Mouse (Mus musculus): ENCODE results near the gene Ifitm2. TPM values are rescaled to one million over a fixed set of nuclear protein-coding genes. Genes with fewer than 3 reads are reported as not detected.

Gene Ifitm2
- total and polyA plus RNA-seq, 2 experiments from 2014 or later, result 82.4 to 281 TPM

DNA sequence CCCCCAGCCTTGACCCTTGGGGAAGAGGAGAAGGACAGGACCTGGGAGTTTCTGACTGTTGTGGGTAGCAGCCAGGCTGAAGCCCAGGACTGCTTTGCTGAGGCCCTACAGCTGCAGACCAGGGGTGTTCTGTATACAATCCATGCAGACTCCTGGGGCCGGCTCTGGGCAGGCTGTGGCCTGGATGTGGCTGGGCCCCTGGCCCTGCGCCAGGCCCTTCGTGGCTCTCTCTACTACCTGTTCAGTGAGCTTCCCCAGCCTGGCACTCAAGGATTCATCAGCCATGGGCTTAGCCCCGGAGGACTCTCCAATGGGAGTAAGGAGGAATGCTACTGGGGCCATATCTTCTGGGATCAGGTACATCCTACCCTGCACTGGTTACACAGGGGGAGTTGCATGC is 12.4 kb downstream of the Ifitm2 start:
- H3K9ac ChIP-seq (replicated peaks; ENCODE audit: low read length), result no peak overlapping the region

DNA sequence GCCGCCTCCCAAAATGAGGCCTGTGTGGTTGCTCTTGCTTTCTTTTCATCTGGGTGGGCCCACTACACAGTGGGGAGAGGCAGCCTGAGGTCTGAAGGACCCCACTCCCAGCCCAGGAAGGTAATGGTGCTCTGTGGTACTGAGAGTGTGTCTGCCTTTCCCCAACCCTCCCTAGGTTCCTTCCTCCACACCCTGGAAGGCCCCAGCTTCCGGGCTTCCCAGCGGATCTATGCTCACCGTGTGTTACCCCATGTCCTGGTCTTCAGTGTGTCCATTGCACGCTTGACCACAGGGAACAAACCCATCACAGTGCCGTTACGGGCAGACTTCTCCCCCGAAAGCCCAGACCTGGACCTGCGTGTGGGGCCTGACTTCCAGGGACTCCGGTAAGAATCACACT is 13.0 kb downstream of the Ifitm2 start:
- H3K4me2 ChIP-seq (ENCODE audit: low read depth, low read length), result no peak overlapping the region
- H3K27me3 ChIP-seq (ENCODE audit: insufficient read depth, low read length), result no peaks in the 10 kb centered on the region
- DNase-seq (ENCODE audit: low spot score), result no peak
- no peak for TF ChIP-seq CTCF (IDR thresholded peaks at IDR 0.05; ENCODE audit: low read depth)
- no peaks in the 10 kb centered on the region for H3K36me3 ChIP-seq (ENCODE audit: insufficient read depth, low read length)
- 0 out of 2 replicates have a peak, but pooled peaks cover 5% of the 10 kb centered on the region for H3K4me1 ChIP-seq (ENCODE audit: insufficient read depth, low read length)
- no peak overlapping the region for H3K9ac ChIP-seq (replicated peaks; ENCODE audit: low read length)
- ATAC-seq, result no peak
- H3K27ac ChIP-seq, result no peak overlapping the region
- H3K9me3 ChIP-seq (ENCODE audit: low read length), result no peaks in the 10 kb centered on the region
- WGBS, result 91% methylated on average over 10 of the region's 10 CpGs
- no peak overlapping the region for H3K4me3 ChIP-seq (ENCODE audit: low read length)

More for the DNA sequence above, 12.4 kb downstream of the Ifitm2 start:
- ATAC-seq, result no peak
- no peak for TF ChIP-seq CTCF (IDR thresholded peaks at IDR 0.05; ENCODE audit: low read depth)
- Histone ChIP-seq H3K4me2 (ENCODE audit: low read depth, low read length) (no peak overlapping the region), H3K9me3 (ENCODE audit: low read length) (no peaks in the 10 kb centered on the region), H3K36me3 (ENCODE audit: insufficient read depth, low read length) (no peaks in the 10 kb centered on the region), H3K4me3 (ENCODE audit: low read length) (no peak overlapping the region), H3K27ac (no peak overlapping the region), H3K27me3 (ENCODE audit: insufficient read depth, low read length) (no peaks in the 10 kb centered on the region), H3K4me1 (ENCODE audit: insufficient read depth, low read length) (0 out of 2 replicates have a peak, but pooled peaks cover 5% of the 10 kb centered on the region)
- 86% methylated on average over 4 of the region's 4 CpGs for WGBS
- DNase-seq (ENCODE audit: low spot score), result no peak

DNA sequence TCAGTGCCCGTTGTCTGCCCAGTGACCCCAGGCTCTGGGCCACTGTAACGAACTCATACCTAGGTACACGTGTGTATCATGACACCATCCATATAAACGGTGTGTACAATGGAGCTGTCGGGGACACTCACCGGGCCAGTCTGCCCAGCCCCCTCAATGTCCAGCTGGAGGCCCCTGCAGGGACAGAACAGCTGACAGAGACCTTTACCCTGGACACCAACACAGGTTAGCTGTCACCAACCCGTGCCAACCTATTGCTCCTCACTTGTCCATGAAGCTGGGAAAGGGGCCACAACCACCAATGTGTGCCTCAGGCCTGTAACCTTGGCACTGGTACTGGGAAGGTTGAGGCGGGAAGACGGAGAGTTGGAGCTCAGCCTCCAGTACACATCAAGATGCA is 13.4 kb downstream of the Ifitm2 start:
- 53% methylated on average over 9 of the region's 9 CpGs for WGBS
- Histone ChIP-seq H3K4me1 (ENCODE audit: insufficient read depth, low read length) (0 out of 2 replicates have a peak, but pooled peaks cover 5% of the 10 kb centered on the region), H3K27ac (peak overlapping the region; percentile 59; the same call in 1 of the 2 replicates), H3K36me3 (ENCODE audit: insufficient read depth, low read length) (no peaks in the 10 kb centered on the region), H3K9me3 (ENCODE audit: low read length) (no peaks in the 10 kb centered on the region), H3K27me3 (ENCODE audit: insufficient read depth, low read length) (no peaks in the 10 kb centered on the region), H3K9ac (replicated peaks; ENCODE audit: low read length) (peak overlapping the region; percentile 44; the same call in 1 of the 2 replicates), H3K4me3 (ENCODE audit: low read length) (peak overlapping the region; percentile 29), H3K4me2 (ENCODE audit: low read depth, low read length) (peak overlapping the region; percentile 48)
- no peak for TF ChIP-seq CTCF (IDR thresholded peaks at IDR 0.05; ENCODE audit: low read depth)
- DNase-seq (ENCODE audit: low spot score) (no peak), ATAC-seq (no peak)

DNA sequence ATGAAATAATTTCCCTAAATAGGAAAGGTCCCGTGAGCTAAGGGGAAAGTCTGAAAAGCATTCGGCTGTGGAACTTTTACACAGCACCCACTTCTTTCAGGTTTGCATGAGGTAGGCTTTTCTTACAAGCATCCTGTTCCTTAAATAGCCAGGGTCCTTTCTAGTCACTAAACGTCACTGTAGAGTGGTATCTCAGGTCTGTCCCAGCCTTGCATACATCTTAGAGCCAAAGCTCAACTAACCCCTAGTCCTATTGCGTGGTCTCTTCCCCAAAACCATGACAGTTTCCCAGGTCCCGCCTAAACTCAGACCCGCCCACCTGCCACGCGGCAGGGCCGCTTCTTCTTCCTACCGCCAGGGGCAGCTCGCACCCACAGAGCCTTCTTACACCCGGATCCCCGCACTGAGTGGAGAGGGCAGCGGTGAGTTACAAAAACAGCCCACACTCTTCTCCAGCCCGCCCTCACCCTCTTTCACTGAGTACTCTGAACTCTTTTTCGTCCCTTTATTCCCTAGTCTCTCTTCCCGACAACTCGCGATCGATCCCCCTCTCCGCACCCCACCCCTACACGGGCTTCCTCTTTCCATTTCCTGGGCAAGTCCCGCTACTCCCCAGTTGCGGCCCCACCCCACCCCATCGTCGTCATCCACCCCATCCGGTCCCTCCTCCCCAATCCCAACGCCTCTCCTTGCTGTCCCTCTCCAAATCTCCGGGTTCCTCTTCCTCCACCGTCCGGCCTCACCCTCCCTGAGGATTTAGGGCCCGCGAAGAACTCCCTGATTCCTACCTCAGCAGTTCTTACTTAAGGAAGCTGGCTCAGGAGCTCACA is 14.3 kb downstream of the Ifitm2 start, which contains the start of gene Pgghg:
Gene Pgghg, plus strand, starts transcription at position 170 of the 830 bp plus-strand sequence.
- Histone ChIP-seq H3K27me3 (ENCODE audit: insufficient read depth, low read length) (no peaks in the 10 kb centered on the region), H3K4me1 (ENCODE audit: insufficient read depth, low read length) (0 out of 2 replicates have a peak, but pooled peaks cover 5% of the 10 kb centered on the region), H3K9ac (replicated peaks; ENCODE audit: low read length) (peak within 1 kb of the TSS; percentile 44), H3K9me3 (ENCODE audit: low read length) (no peaks in the 10 kb centered on the region), H3K4me2 (ENCODE audit: low read depth, low read length) (peak within 1 kb of the TSS; percentile 48), H3K36me3 (ENCODE audit: insufficient read depth, low read length) (no peaks in the 10 kb centered on the region), H3K27ac (peak within 1 kb of the TSS; percentile 59), H3K4me3 (ENCODE audit: low read length) (peak within 1 kb of the TSS; percentile 29)
- peak; percentile 81 for DNase-seq (ENCODE audit: low spot score)
- TF ChIP-seq CTCF (IDR thresholded peaks at IDR 0.05; ENCODE audit: low read depth), result peak; percentile 92
- WGBS, result 3% methylated on average over 33 of the region's 33 CpGs
- peak; percentile 93 for ATAC-seq

DNA sequence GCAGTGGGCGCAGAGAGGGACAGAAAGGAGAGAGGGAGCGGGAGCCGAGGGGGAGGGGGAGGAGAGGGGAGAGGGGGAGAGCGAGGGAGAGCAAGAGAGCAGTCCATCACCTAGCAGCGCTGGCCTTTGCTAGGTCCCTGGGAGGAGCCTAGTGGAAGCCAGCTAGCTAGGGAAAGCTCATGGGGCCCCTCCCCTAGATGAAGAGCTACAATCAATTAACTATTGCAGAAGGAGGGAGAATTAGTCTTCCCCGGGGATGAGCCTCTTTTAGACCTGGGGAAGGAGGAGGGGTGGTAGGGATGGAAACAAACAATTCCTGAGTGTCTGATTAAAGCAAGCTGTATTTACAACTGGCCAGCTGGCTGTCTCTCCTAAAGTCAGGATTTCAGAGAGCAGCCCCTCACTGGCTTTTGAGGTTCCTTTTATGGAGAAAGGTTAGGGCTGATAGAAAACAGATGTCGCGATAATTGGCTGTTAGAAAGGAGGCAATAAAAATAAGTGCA is 16.1 kb downstream of the Ifitm2 start:
- Histone ChIP-seq H3K4me2 (ENCODE audit: low read depth, low read length) (no peak overlapping the region), H3K4me1 (ENCODE audit: insufficient read depth, low read length) (0 out of 2 replicates have a peak, but pooled peaks cover 5% of the 10 kb centered on the region), H3K36me3 (ENCODE audit: insufficient read depth, low read length) (no peaks in the 10 kb centered on the region), H3K27ac (no peak overlapping the region), H3K27me3 (ENCODE audit: insufficient read depth, low read length) (no peaks in the 10 kb centered on the region), H3K4me3 (ENCODE audit: low read length) (no peak overlapping the region), H3K9ac (replicated peaks; ENCODE audit: low read length) (0 out of 2 replicates have a peak overlapping the region, but pooled peaks have one; percentile 1), H3K9me3 (ENCODE audit: low read length) (no peaks in the 10 kb centered on the region)
- ATAC-seq (no peak), DNase-seq (ENCODE audit: low spot score) (peak; percentile 28)
- 13% methylated on average over 8 of the region's 8 CpGs for WGBS
- no peak for TF ChIP-seq CTCF (IDR thresholded peaks at IDR 0.05; ENCODE audit: low read depth)

DNA sequence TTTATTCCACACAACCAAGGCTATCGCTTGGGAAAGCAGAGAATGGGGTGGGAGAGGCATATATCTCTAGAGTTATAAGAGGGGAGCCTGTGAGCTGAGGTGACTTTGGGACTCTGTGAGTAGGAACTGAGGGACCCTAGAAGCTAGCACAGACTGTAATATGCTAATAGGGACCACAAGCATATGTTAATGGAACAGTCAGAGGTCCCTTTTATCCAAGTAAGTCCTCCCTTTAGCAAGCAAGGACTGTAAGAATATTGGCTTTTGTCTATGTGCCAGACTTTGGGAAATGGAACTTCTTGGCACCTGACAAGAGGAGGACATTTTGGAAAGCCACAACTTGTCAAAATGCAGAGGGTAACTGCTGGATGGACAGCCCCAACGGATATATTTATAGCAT is 16.9 kb downstream of the Ifitm2 start:
- 27% methylated on average over 2 of the region's 2 CpGs for WGBS
- Histone ChIP-seq H3K9ac (replicated peaks; ENCODE audit: low read length) (no peak overlapping the region), H3K36me3 (ENCODE audit: insufficient read depth, low read length) (no peaks in the 10 kb centered on the region), H3K27ac (no peak overlapping the region), H3K9me3 (ENCODE audit: low read length) (no peaks in the 10 kb centered on the region), H3K4me2 (ENCODE audit: low read depth, low read length) (no peak overlapping the region), H3K4me1 (ENCODE audit: insufficient read depth, low read length) (0 out of 2 replicates have a peak, but pooled peaks cover 5% of the 10 kb centered on the region), H3K4me3 (ENCODE audit: low read length) (no peak overlapping the region), H3K27me3 (ENCODE audit: insufficient read depth, low read length) (no peaks in the 10 kb centered on the region)
- no peak for DNase-seq (ENCODE audit: low spot score)
- no peak for TF ChIP-seq CTCF (IDR thresholded peaks at IDR 0.05; ENCODE audit: low read depth)
- no peak for ATAC-seq
